Mouse (Mus musculus) neural tube, embryonic 13.5 days (tissue): Measurements from ENCODE around the gene Adm. TPM values are rescaled to one million over a fixed set of nuclear protein-coding genes. Genes with fewer than 3 reads are reported as not detected.

Source experiments
- ATAC-seq: fragments of 200-750 bp; cut with Nextera tagmentation; 2 replicates; pipeline ENCODE4 v1.8.0; 2017; ENCODE audit warnings: low read depth, mild to moderate bottlenecking, moderate TSS enrichment, moderate library complexity
- H3K27ac ChIP-seq: fragments of 300-500 bp; sonication (generic); replicated peaks from 2 replicates; pipeline ENCODE4 v1.5.1; 2015; ENCODE audit warnings: moderate library complexity, mild to moderate bottlenecking, inconsistent platforms
- H3K27me3 ChIP-seq: fragments of 300-500 bp; sonication (generic); 2 replicates; pipeline ENCODE4 v1.6.1; 2015; ENCODE audit warnings: mild to moderate bottlenecking, inconsistent platforms
- H3K36me3 ChIP-seq: fragments of 300-500 bp; sonication (generic); 2 replicates; pipeline ENCODE4 v1.6.1; 2015; ENCODE audit warnings: mild to moderate bottlenecking, inconsistent platforms
- H3K4me1 ChIP-seq: fragments of 300-500 bp; sonication (generic); replicated peaks from 2 replicates; pipeline ENCODE4 v1.6.1; 2015; ENCODE audit warnings: inconsistent platforms
- H3K4me2 ChIP-seq: fragments of 300-500 bp; sonication (generic); 2 replicates; pipeline ENCODE4 v1.6.1; 2015; ENCODE audit warnings: inconsistent platforms, mild to moderate bottlenecking, moderate library complexity
- H3K4me3 ChIP-seq: fragments of 300-500 bp; sonication (generic); 2 replicates; pipeline ENCODE4 v1.5.1; 2015; ENCODE audit warnings: mild to moderate bottlenecking, inconsistent platforms
- H3K9ac ChIP-seq: fragments of 300-500 bp; sonication (generic); 2 replicates; pipeline ENCODE4 v1.6.1; 2015; ENCODE audit warnings: moderate library complexity, mild to moderate bottlenecking, inconsistent platforms
- H3K9me3 ChIP-seq: fragments of 300-500 bp; sonication (generic); 2 replicates; pipeline ENCODE4 v1.6.1; 2016; ENCODE audit warnings: inconsistent platforms
- WGBS: fragments of 180-500 bp; shearing (Covaris S2); methylation state at CpG from one replicate; pipeline ENCODE4 v1.1.7; 2015; 5-methylcytosine and 5-hydroxymethylcytosine counted together
- polyA plus RNA-seq: library from polyadenylated mRNA; unstranded; fragments of >200 nt; fragmentation: Nextera tagmentation; extraction: Ambion mirVana; gene quantifications from 2 replicates; pipeline ENCODE4 v1.2.1, GENCODE M21; 2015

The Adm gene
- polyA plus RNA-seq, 1 experiment from 2014 or later = 2.7 TPM

- Histone ChIP-seq H3K27ac (no peak overlapping the region), H3K27me3 (0 out of 2 replicates have a peak, but pooled peaks cover 4% of the 10 kb centered on the region), H3K9me3 (no peaks in the 10 kb centered on the region), H3K9ac (no peak overlapping the region), H3K4me3 (no peak overlapping the region), H3K4me1 (peaks cover 1% of the 10 kb centered on the region; the same call in 1 of the 2 replicates), H3K4me2 (no peak overlapping the region), H3K36me3 (no peaks in the 10 kb centered on the region)
- ATAC-seq = no peak
- 88% methylated on average over 13 of the region's 13 CpGs for WGBS
Measured at GRCm38 (mm10) chr7:110648455-110649085, 21.1 kb downstream of the Adm start.

- no peaks in the 10 kb centered on the region for H3K9me3 ChIP-seq
- peaks cover 5% of the 10 kb centered on the region; the same call in 1 of the 2 replicates for H3K4me1 ChIP-seq
- no peak for ATAC-seq
- 0 out of 2 replicates have a peak, but pooled peaks cover 4% of the 10 kb centered on the region for H3K27me3 ChIP-seq
- no peaks in the 10 kb centered on the region for H3K36me3 ChIP-seq
- 90% methylated on average over 6 of the region's 6 CpGs for WGBS
- no peak overlapping the region for H3K9ac ChIP-seq
- no peak overlapping the region for H3K4me2 ChIP-seq
- H3K4me3 ChIP-seq = no peak overlapping the region
- no peak overlapping the region for H3K27ac ChIP-seq
Measured at GRCm38 (mm10) chr7:110649133-110649987, 21.9 kb downstream of the Adm start.

GRCm38 (mm10) chr7:110650491-110650890 is 23.0 kb downstream of the Adm start:
- no peaks in the 10 kb centered on the region for H3K9me3 ChIP-seq
- peaks cover 5% of the 10 kb centered on the region; the same call in 1 of the 2 replicates for H3K4me1 ChIP-seq
- H3K4me3 ChIP-seq = no peak overlapping the region
- 68% methylated on average over 4 of the region's 4 CpGs for WGBS
- H3K27ac ChIP-seq = no peak overlapping the region
- H3K27me3 ChIP-seq = no peaks in the 10 kb centered on the region
- no peaks in the 10 kb centered on the region for H3K36me3 ChIP-seq
- ATAC-seq = no peak
- no peak overlapping the region for H3K9ac ChIP-seq
- no peak overlapping the region for H3K4me2 ChIP-seq

GRCm38 (mm10) chr7:110651091-110651490 is 23.6 kb downstream of the Adm start:
- H3K4me1 ChIP-seq = peaks cover 5% of the 10 kb centered on the region; the same call in 1 of the 2 replicates
- no peak overlapping the region for H3K4me3 ChIP-seq
- H3K27me3 ChIP-seq = no peaks in the 10 kb centered on the region
- WGBS = 76% methylated on average over 6 of the region's 6 CpGs
- no peak overlapping the region for H3K9ac ChIP-seq
- no peaks in the 10 kb centered on the region for H3K36me3 ChIP-seq
- H3K9me3 ChIP-seq = no peaks in the 10 kb centered on the region
- no peak overlapping the region for H3K4me2 ChIP-seq
- ATAC-seq = no peak
- no peak overlapping the region for H3K27ac ChIP-seq

- no peak for ATAC-seq
- Histone ChIP-seq H3K36me3 (no peaks in the 10 kb centered on the region), H3K4me1 (peaks cover 5% of the 10 kb centered on the region; the same call in 1 of the 2 replicates), H3K4me3 (no peak overlapping the region), H3K9me3 (no peaks in the 10 kb centered on the region), H3K27me3 (no peaks in the 10 kb centered on the region), H3K27ac (no peak overlapping the region), H3K9ac (no peak overlapping the region), H3K4me2 (no peak overlapping the region)
- 78% methylated on average over 3 of the region's 3 CpGs for WGBS
Measured at GRCm38 (mm10) chr7:110655230-110655629, 27.8 kb downstream of the Adm start.

GRCm38 (mm10) chr7:110655966-110656365 is 28.5 kb downstream of the Adm start:
- no peaks in the 10 kb centered on the region for H3K9me3 ChIP-seq
- no peak overlapping the region for H3K4me3 ChIP-seq
- H3K9ac ChIP-seq = no peak overlapping the region
- peaks cover 5% of the 10 kb centered on the region; the same call in 1 of the 2 replicates for H3K4me1 ChIP-seq
- no peak overlapping the region for H3K27ac ChIP-seq
- H3K36me3 ChIP-seq = no peaks in the 10 kb centered on the region
- ATAC-seq = no peak
- no peaks in the 10 kb centered on the region for H3K27me3 ChIP-seq
- no peak overlapping the region for H3K4me2 ChIP-seq
- 46% methylated on average over 6 of the region's 6 CpGs for WGBS

GRCm38 (mm10) chr7:110658378-110658928 is 31.0 kb downstream of the Adm start:
- H3K4me2 ChIP-seq = no peak overlapping the region
- no peak overlapping the region for H3K4me3 ChIP-seq
- 68% methylated on average over 3 of the region's 3 CpGs for WGBS
- H3K4me1 ChIP-seq = peaks cover 5% of the 10 kb centered on the region; the same call in 1 of the 2 replicates
- no peaks in the 10 kb centered on the region for H3K36me3 ChIP-seq
- ATAC-seq = no peak
- H3K27me3 ChIP-seq = no peaks in the 10 kb centered on the region
- no peak overlapping the region for H3K9ac ChIP-seq
- H3K9me3 ChIP-seq = peaks cover 6% of the 10 kb centered on the region
- H3K27ac ChIP-seq = no peak overlapping the region

- ATAC-seq = no peak
- Histone ChIP-seq H3K27me3 (no peaks in the 10 kb centered on the region), H3K4me2 (no peak overlapping the region), H3K9me3 (peaks cover 6% of the 10 kb centered on the region), H3K4me3 (no peak overlapping the region), H3K36me3 (no peaks in the 10 kb centered on the region), H3K9ac (no peak overlapping the region), H3K27ac (no peak overlapping the region), H3K4me1 (no peaks in the 10 kb centered on the region)
- WGBS = 54% methylated on average over 4 of the region's 5 CpGs
Measured at GRCm38 (mm10) chr7:110666537-110666936, 39.1 kb downstream of the Adm start.

GRCm38 (mm10) chr7:110668247-110668646 is 40.8 kb downstream of the Adm start:
- no peaks in the 10 kb centered on the region for H3K36me3 ChIP-seq
- H3K9me3 ChIP-seq = no peaks in the 10 kb centered on the region
- no peak overlapping the region for H3K27ac ChIP-seq
- 68% methylated on average over 6 of the region's 6 CpGs for WGBS
- H3K4me3 ChIP-seq = no peak overlapping the region
- ATAC-seq = no peak
- no peaks in the 10 kb centered on the region for H3K27me3 ChIP-seq
- no peaks in the 10 kb centered on the region for H3K4me1 ChIP-seq
- no peak overlapping the region for H3K9ac ChIP-seq
- no peak overlapping the region for H3K4me2 ChIP-seq

- H3K27ac ChIP-seq = no peak overlapping the region
- H3K9ac ChIP-seq = no peak overlapping the region
- no peaks in the 10 kb centered on the region for H3K36me3 ChIP-seq
- H3K4me3 ChIP-seq = no peak overlapping the region
- H3K9me3 ChIP-seq = no peaks in the 10 kb centered on the region
- ATAC-seq = no peak
- H3K27me3 ChIP-seq = no peaks in the 10 kb centered on the region
- 36% methylated on average over 5 of the region's 5 CpGs for WGBS
- no peaks in the 10 kb centered on the region for H3K4me1 ChIP-seq
- H3K4me2 ChIP-seq = no peak overlapping the region
Measured at GRCm38 (mm10) chr7:110668756-110669155, 41.3 kb downstream of the Adm start.

- Histone ChIP-seq H3K36me3 (no peaks in the 10 kb centered on the region), H3K9ac (no peak overlapping the region), H3K4me1 (no peaks in the 10 kb centered on the region), H3K4me3 (no peak overlapping the region), H3K9me3 (no peaks in the 10 kb centered on the region), H3K27ac (no peak overlapping the region), H3K4me2 (no peak overlapping the region), H3K27me3 (no peaks in the 10 kb centered on the region)
- no peak for ATAC-seq
- 58% methylated on average over 6 of the region's 6 CpGs for WGBS
Measured at GRCm38 (mm10) chr7:110671121-110671680, 43.7 kb downstream of the Adm start.
